Mouse (Mus musculus) cerebellum, adult 2 months (tissue): ENCODE results near the gene Casd1.

ENCODE experiments used
- CTCF ChIP-seq: fragments of 200-500 bp; IDR thresholded peaks from 2 replicates; pipeline ENCODE4 v1.5.1; 2011; ENCODE audit warnings: low read depth, mild to moderate bottlenecking, control low read depth, low read length, moderate library complexity, borderline replicate concordance; ENCODE audit not compliant: insufficient read depth
- POLR2A ChIP-seq: fragments of 200-500 bp; IDR thresholded peaks from 2 replicates; pipeline ENCODE4 v1.6.1; 2011; ENCODE audit warnings: low read length, control low read depth, borderline replicate concordance; ENCODE audit not compliant: insufficient read depth

DNA sequence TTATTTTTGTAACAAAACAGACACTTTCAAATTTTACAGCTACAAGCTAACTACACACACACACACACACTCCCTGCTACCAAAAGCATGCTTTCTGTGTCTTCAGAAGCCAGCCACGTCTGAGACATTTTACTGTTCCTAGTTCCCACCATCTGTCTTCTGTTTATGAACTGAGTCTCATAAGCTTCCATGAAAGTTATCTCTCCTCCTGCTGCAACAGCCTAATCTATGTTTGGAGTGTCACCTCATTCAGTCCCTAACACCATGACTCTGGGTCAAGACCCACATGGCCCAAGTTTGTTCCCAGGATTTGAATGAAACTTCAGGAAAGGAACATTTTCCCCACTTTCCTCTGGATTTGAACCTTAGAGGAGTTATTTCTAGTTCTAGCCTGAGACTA lies 38.2 kb upstream of the Casd1 start:
- TF ChIP-seq CTCF: no peak
- TF ChIP-seq POLR2A: no peak
